Mouse (Mus musculus): Measurements from ENCODE around the gene Tmem178b. TPM values are rescaled to one million over a fixed set of nuclear protein-coding genes. Genes with fewer than 3 reads are reported as not detected.

Tmem178b gene
- polyA plus RNA-seq, 1 experiment = not detected

DNA sequence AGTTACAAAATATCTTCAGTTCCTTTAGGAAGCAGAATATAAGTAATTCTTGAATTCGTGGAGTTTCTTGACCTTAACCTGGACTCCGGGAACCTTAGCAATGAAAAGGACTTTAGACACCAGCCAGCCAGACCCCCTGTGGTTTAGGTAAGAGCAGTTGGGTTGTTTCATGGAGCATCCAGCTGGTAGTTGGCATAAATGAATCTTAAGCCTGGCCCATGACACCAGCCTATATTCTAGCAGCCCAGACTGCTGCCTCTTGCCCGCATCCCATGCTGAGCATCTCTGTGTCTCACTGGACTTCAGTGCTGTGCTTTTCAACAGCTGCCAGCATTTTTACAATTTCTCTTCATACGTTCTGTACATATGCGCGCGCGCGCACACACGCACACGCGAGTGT lies 344.1 kb downstream of the Tmem178b start:
- no peak for TF ChIP-seq GATA1 (IDR thresholded peaks at IDR 0.05; ENCODE audit: low read length)

GRCm38 (mm10) chr6:40217651-40218050 lies 344.6 kb downstream of the Tmem178b start:
- TF ChIP-seq GATA1 (IDR thresholded peaks at IDR 0.05; ENCODE audit: low read length) = no peak

GRCm38 (mm10) chr6:40220634-40221120 lies 347.6 kb downstream of the Tmem178b start:
- no peak for TF ChIP-seq GATA1 (IDR thresholded peaks at IDR 0.05; ENCODE audit: low read length)

- no peak for TF ChIP-seq GATA1 (IDR thresholded peaks at IDR 0.05; ENCODE audit: low read length)
Observed at GRCm38 (mm10) chr6:40225585-40226280, 352.7 kb downstream of the Tmem178b start.

DNA sequence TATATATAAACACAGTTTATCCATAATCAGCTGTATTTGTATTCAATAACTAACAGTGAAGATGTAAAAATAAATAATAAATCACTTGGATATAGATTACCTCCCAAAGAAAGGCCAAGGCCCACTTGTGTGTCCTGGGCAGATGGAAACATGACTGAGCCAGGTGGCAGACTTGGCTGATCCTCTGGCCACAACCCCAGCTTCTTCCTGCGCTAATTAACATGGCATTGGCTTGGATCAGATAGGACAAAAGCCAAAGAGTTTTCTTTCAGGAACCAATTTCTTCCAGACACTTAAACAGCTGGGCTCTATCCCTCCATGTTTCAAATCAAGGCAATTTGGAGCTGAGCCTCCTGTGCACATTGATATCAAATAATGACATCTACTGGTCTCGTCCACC lies 355.9 kb downstream of the Tmem178b start:
- TF ChIP-seq GATA1 (IDR thresholded peaks at IDR 0.05; ENCODE audit: low read length) = no peak

DNA sequence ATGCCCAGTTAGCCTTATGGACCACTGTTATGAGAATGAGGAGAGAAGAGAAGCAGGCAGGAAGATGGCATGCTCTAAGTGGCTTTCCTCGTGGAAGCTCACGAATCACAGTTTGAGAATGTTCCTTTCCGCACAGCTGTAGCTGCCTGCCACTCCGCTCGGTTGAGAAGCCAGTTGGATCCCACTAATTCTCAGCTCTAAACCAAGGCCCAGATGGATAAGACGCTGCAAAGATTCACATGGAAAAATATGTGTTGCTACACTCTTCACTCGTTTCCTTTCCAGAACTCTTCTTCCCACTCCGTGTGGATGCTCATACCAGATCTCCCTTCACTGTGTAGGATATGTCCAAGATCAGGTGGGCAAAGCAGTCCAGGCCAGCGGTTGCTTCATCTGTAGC lies 356.9 kb downstream of the Tmem178b start:
- no peak for TF ChIP-seq GATA1 (IDR thresholded peaks at IDR 0.05; ENCODE audit: low read length)

DNA sequence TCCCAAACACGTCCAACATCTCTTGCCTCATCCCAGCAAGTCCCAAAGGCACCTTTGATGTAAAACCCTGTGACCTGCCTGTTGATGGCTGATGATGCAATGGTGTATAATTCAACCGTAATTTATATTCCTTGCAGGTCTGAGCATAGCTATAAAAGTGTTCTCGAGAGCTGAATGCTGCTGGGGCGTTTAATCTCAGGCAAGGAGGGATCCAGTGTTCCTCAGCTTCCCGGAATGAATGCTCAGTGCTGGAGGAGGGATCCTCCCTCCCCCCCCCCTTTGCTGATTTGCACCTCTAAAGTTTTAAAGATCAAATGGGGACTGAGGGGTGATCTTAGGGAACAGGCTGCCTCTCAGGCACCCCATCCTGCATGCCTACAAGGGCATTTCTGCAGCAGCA lies 361.0 kb downstream of the Tmem178b start:
- TF ChIP-seq GATA1 (IDR thresholded peaks at IDR 0.05; ENCODE audit: low read length) = no peak

GRCm38 (mm10) chr6:40235793-40236470 lies 362.9 kb downstream of the Tmem178b start:
- TF ChIP-seq GATA1 (IDR thresholded peaks at IDR 0.05; ENCODE audit: low read length) = no peak

- no peak for TF ChIP-seq GATA1 (IDR thresholded peaks at IDR 0.05; ENCODE audit: low read length)
Observed at GRCm38 (mm10) chr6:40236841-40237765, 364.0 kb downstream of the Tmem178b start.

- no peak for TF ChIP-seq GATA1 (IDR thresholded peaks at IDR 0.05; ENCODE audit: low read length)
Observed at GRCm38 (mm10) chr6:40238857-40239256, 365.8 kb downstream of the Tmem178b start.

DNA sequence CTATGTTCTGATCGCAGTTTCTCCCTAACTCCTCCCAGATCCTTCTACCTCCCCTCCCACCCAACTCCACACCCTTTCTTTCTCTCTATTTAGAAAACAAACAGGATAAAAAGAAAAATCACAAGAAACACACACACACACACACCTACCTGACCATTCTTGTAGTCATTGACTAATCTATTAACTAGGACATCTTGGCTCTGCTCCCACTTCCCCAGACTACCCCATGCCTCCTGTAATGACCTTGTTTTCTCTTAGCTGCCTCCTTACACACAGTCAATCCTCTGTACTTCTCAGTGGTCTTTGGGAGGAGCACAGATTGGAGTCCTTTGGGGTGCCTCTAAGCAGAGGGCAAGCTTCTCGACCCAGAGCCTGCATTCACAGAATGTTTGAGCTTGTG lies 367.6 kb downstream of the Tmem178b start:
- TF ChIP-seq GATA1 (IDR thresholded peaks at IDR 0.05; ENCODE audit: low read length) = no peak

- no peak for TF ChIP-seq GATA1 (IDR thresholded peaks at IDR 0.05; ENCODE audit: low read length)
Observed at GRCm38 (mm10) chr6:40247398-40247946, 374.4 kb downstream of the Tmem178b start.

GRCm38 (mm10) chr6:40249939-40250338 lies 376.9 kb downstream of the Tmem178b start:
- no peak for TF ChIP-seq GATA1 (IDR thresholded peaks at IDR 0.05; ENCODE audit: low read length)

DNA sequence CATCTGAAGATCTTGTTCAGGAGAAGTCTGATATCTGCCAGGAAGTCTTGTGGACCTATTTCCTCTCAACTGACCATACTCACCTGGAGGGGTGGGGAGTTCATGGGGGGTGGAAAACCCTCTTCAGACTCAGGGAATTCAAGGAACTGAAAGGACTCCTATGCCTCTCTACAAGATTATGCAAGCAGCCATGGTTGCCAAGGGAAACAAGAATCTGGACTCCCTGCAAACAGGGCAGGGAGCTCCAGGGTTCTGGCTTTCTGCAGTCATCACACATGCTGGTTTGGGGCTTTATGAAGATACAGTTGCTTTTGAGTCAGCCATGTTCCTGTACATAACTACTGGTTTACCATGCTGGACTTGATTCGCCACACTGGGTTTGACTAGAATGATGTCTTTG lies 390.6 kb downstream of the Tmem178b start:
- no peak for TF ChIP-seq GATA1 (IDR thresholded peaks at IDR 0.05; ENCODE audit: low read length)

- no peak for TF ChIP-seq GATA1 (IDR thresholded peaks at IDR 0.05; ENCODE audit: low read length)
Observed at GRCm38 (mm10) chr6:40300707-40301106, 427.6 kb downstream of the Tmem178b start.

DNA sequence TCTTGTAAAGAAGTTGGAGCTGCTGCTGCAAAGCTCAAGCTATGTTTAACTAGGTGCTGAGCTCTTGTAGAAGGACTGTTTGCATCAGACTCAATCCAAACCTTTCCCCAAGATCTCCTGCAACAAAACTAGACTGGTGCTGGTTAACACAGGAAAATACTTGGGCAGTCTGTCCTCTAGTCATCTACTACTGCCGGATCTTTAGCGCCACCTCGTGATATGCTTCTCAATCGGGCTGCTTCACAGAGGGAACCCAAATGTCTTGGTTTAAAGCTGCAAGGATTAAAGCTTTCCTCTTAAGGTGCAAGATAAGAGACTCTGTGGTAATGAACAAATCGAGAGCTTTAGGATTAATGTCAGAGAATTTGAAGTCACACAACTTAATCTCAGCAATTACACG lies 430.3 kb downstream of the Tmem178b start:
- TF ChIP-seq GATA1 (IDR thresholded peaks at IDR 0.05; ENCODE audit: low read length) = no peak

Other genes starting within 250 kb of the Tmem178b start
- gene Braf, start 147.8 kb upstream of the Tmem178b start, polyA plus RNA-seq (2012) = 1.6 and 2.2 TPM in 2 replicates
- 4.4 and 6.2 TPM in 2 replicates for gene Mrps33, start 62.3 kb upstream of the Tmem178b start, polyA plus RNA-seq (2012)

Measured in G1E-ER4 (cell line).